Mouse (Mus musculus) testis, adult 2 months (tissue): ENCODE results near the gene Cmtm4.

ENCODE experiments used
- CTCF ChIP-seq: fragments of 200-500 bp; IDR thresholded peaks from 2 replicates; pipeline ENCODE4 v1.5.1; 2012; ENCODE audit warnings: low read depth, mild to moderate bottlenecking, inconsistent platforms, low read length, moderate library complexity; ENCODE audit not compliant: control insufficient read depth, insufficient read depth, insufficient replicate concordance
- POLR2A ChIP-seq: fragments of 200-500 bp; IDR thresholded peaks from 2 replicates; pipeline ENCODE4 v1.6.1; 2012; ENCODE audit warnings: low read depth, mild to moderate bottlenecking, inconsistent platforms, low read length, moderate library complexity; ENCODE audit not compliant: control insufficient read depth

- TF ChIP-seq CTCF (no peak), POLR2A (no peak)
Measured at GRCm38 (mm10) chr8:104342426-104342825, 53.2 kb downstream of the Cmtm4 start.
